Mouse (Mus musculus): ENCODE data around the gene Etl4. TPM values are rescaled to one million over a fixed set of nuclear protein-coding genes. Genes with fewer than 3 reads are reported as not detected.

The Etl4 gene
- total and polyA plus RNA-seq, 2 experiments from 2014 or later: 7.6 to 20.6 TPM

DNA sequence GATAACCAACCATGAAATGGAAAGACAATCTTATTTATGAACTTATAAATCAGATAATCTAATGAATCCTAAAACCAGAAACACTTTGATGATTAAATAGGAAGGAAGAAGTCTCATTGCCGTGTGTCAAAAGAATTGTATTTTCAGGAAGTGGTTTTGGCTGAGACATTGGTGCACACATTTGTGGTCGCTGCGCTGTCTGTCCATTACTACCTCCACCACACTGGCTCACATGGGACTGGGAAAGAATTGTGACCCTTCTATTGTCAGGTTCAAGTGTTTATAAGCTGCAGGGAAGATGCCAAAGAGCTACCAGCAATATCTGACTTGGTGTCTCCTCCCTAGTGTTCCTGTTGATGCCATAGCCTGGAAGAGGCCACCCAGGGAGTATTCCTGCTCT lies 847.4 kb downstream of the Etl4 start:
- Histone ChIP-seq H3K9me3 (replicated peaks; ENCODE audit: control insufficient read depth, low read length) (no peaks in the 10 kb centered on the region), H3K4me3 (ENCODE audit: low read depth, low read length) (no peak overlapping the region), H3K4me1 (ENCODE audit: control insufficient read depth, insufficient read depth) (no peaks in the 10 kb centered on the region), H3K4me2 (ENCODE audit: low read depth, low read length) (no peak overlapping the region), H3K36me3 (replicated peaks; ENCODE audit: control insufficient read depth, insufficient read depth, low read length) (no peaks in the 10 kb centered on the region), H3K9ac (replicated peaks; ENCODE audit: low read depth, low read length) (no peak overlapping the region), H3K27me3 (ENCODE audit: control insufficient read depth, insufficient read depth, low read length) (no peaks in the 10 kb centered on the region), H3K27ac (ENCODE audit: low read depth) (no peak overlapping the region)
- 80% methylated on average over 3 of the region's 3 CpGs for WGBS
- TF ChIP-seq EP300 (IDR thresholded peaks at IDR 0.05; ENCODE audit: low read depth): no peak
- TF ChIP-seq CTCF (IDR thresholded peaks at IDR 0.05; ENCODE audit: low read depth): no peak
- ATAC-seq (ENCODE audit: insufficient read depth, low read depth): no peak
- no peak for DNase-seq (ENCODE audit: low spot score)

DNA sequence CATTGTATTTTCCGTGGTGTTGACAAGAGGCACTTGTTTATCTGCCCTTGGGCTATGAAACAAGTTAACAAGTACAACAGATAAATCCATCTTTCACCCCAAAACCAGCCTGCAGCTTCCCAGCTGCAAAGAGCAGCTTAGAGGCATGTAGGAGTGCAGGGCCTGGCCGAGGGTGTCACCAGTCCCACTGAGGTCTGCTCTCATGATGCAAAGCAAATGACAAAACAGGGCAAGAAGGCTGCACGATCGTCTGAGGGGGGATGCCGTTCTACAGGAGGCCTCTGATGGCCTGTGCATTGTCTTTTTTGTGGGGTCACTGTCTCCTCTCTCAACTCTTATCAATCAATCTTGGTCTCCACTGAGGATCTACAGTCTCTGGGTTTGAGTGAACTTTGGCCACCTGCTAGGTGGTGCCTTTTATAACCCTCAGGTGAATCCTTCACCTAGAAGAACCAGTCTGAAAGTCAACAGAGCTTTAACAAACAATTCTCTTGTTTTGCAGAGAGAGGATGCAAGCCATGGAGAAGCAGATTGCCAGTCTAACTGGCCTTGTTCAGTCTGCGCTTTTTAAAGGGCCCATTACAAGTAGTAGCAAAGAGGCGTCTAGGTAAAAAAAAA lies 849.6 kb downstream of the Etl4 start:
- WGBS: 87% methylated on average over 7 of the region's 7 CpGs
- H3K27ac ChIP-seq (ENCODE audit: low read depth): no peak overlapping the region
- no peaks in the 10 kb centered on the region for H3K27me3 ChIP-seq (ENCODE audit: control insufficient read depth, insufficient read depth, low read length)
- H3K36me3 ChIP-seq (replicated peaks; ENCODE audit: control insufficient read depth, insufficient read depth, low read length): 0 out of 2 replicates have a peak, but pooled peaks cover 3% of the 10 kb centered on the region
- H3K9ac ChIP-seq (replicated peaks; ENCODE audit: low read depth, low read length): no peak overlapping the region
- TF ChIP-seq CTCF (IDR thresholded peaks at IDR 0.05; ENCODE audit: low read depth): no peak
- TF ChIP-seq EP300 (IDR thresholded peaks at IDR 0.05; ENCODE audit: low read depth): no peak
- ATAC-seq (ENCODE audit: insufficient read depth, low read depth): no peak
- H3K4me2 ChIP-seq (ENCODE audit: low read depth, low read length): no peak overlapping the region
- no peak for DNase-seq (ENCODE audit: low spot score)
- H3K4me3 ChIP-seq (ENCODE audit: low read depth, low read length): no peak overlapping the region
- H3K9me3 ChIP-seq (replicated peaks; ENCODE audit: control insufficient read depth, low read length): no peaks in the 10 kb centered on the region
- H3K4me1 ChIP-seq (ENCODE audit: control insufficient read depth, insufficient read depth): no peaks in the 10 kb centered on the region

DNA sequence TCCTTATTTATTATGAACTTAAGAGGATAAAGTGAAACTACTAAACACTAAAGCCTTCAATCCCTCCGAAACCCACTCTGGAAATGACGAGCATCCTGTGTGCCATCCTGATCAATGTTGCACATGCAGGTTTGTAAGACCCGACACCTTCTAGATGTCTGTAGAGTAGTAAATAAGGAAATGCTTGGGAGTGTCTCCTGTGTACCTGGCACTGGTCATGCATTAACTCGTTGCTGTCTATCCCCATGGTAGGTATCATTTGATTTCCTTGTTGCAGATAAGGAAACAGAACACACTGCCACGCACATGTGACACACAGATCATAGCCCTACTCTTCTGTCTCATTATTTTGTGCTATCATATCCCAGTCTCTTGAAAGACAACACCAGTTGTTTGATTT lies 851.7 kb downstream of the Etl4 start:
- Histone ChIP-seq H3K36me3 (replicated peaks; ENCODE audit: control insufficient read depth, insufficient read depth, low read length) (0 out of 2 replicates have a peak, but pooled peaks cover 3% of the 10 kb centered on the region), H3K4me1 (ENCODE audit: control insufficient read depth, insufficient read depth) (no peaks in the 10 kb centered on the region), H3K4me2 (ENCODE audit: low read depth, low read length) (no peak overlapping the region), H3K27me3 (ENCODE audit: control insufficient read depth, insufficient read depth, low read length) (no peaks in the 10 kb centered on the region), H3K9ac (replicated peaks; ENCODE audit: low read depth, low read length) (no peak overlapping the region), H3K27ac (ENCODE audit: low read depth) (no peak overlapping the region), H3K9me3 (replicated peaks; ENCODE audit: control insufficient read depth, low read length) (no peaks in the 10 kb centered on the region), H3K4me3 (ENCODE audit: low read depth, low read length) (no peak overlapping the region)
- no peak for DNase-seq (ENCODE audit: low spot score)
- WGBS: 71% methylated on average over 5 of the region's 5 CpGs
- TF ChIP-seq EP300 (IDR thresholded peaks at IDR 0.05; ENCODE audit: low read depth) (no peak), CTCF (IDR thresholded peaks at IDR 0.05; ENCODE audit: low read depth) (no peak)
- no peak for ATAC-seq (ENCODE audit: insufficient read depth, low read depth)

DNA sequence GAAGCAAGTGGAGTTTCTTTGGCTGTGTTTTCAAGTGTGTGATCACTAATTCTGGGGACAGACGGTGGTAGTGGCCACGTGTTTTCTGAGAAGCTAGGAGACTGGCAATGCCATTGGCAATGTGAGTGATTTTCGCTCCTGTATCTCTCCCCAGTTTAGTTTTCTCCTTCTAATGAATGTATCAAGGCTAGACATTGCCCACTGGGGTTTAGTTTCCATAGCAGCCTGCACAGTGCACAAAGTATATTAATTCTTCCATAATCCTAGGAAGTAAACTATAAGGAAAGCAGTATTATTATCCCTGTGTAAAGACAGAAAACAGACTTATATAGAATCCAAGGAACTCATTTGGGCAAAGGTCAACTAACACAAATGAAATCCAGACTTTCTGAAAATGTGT lies 852.2 kb downstream of the Etl4 start:
- no peaks in the 10 kb centered on the region for H3K27me3 ChIP-seq (ENCODE audit: control insufficient read depth, insufficient read depth, low read length)
- no peaks in the 10 kb centered on the region for H3K9me3 ChIP-seq (replicated peaks; ENCODE audit: control insufficient read depth, low read length)
- 86% methylated on average over 3 of the region's 3 CpGs for WGBS
- no peak for DNase-seq (ENCODE audit: low spot score)
- no peaks in the 10 kb centered on the region for H3K4me1 ChIP-seq (ENCODE audit: control insufficient read depth, insufficient read depth)
- H3K4me2 ChIP-seq (ENCODE audit: low read depth, low read length): no peak overlapping the region
- TF ChIP-seq EP300 (IDR thresholded peaks at IDR 0.05; ENCODE audit: low read depth): no peak
- TF ChIP-seq CTCF (IDR thresholded peaks at IDR 0.05; ENCODE audit: low read depth): no peak
- no peak overlapping the region for H3K27ac ChIP-seq (ENCODE audit: low read depth)
- ATAC-seq (ENCODE audit: insufficient read depth, low read depth): no peak
- H3K36me3 ChIP-seq (replicated peaks; ENCODE audit: control insufficient read depth, insufficient read depth, low read length): 0 out of 2 replicates have a peak, but pooled peaks cover 7% of the 10 kb centered on the region
- no peak overlapping the region for H3K4me3 ChIP-seq (ENCODE audit: low read depth, low read length)
- no peak overlapping the region for H3K9ac ChIP-seq (replicated peaks; ENCODE audit: low read depth, low read length)

DNA sequence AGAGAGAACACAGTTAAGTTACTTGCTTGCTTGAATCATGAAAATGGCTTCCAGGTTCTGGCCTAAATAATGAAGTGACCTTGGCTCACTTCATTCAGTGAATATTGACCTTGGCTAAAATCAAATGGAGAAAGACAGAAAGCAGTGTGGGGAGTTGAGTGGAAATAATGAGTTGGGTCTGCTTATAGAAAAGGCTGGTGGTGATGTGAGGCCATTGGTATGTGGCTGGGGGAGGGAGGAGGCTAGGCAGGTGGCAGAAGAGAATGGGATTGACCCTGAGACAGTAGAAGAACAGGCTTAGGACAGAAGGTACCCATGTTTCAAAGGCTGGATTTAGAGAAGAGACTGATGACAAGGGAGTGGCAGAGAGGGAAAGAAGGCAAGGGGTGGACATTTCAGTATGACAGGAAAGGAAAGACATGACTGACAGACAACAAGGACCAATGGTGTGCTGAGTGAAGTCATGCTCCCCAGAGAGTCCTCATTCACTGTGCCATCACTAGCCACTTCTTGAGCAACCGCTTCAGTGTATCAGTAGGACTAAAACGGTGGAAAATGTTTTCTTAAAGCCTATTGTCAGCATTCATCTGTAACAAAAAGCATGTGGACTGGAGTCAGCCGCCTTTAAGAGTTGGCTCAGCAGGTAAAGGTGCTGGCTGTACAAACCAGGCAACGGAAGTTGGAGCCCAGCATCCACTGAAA lies 854.1 kb downstream of the Etl4 start:
- no peak for ATAC-seq (ENCODE audit: insufficient read depth, low read depth)
- no peak overlapping the region for H3K9ac ChIP-seq (replicated peaks; ENCODE audit: low read depth, low read length)
- H3K27me3 ChIP-seq (ENCODE audit: control insufficient read depth, insufficient read depth, low read length): no peaks in the 10 kb centered on the region
- H3K4me2 ChIP-seq (ENCODE audit: low read depth, low read length): no peak overlapping the region
- no peak for DNase-seq (ENCODE audit: low spot score)
- no peaks in the 10 kb centered on the region for H3K4me1 ChIP-seq (ENCODE audit: control insufficient read depth, insufficient read depth)
- 0 out of 2 replicates have a peak, but pooled peaks cover 7% of the 10 kb centered on the region for H3K36me3 ChIP-seq (replicated peaks; ENCODE audit: control insufficient read depth, insufficient read depth, low read length)
- H3K27ac ChIP-seq (ENCODE audit: low read depth): no peak overlapping the region
- no peak for TF ChIP-seq EP300 (IDR thresholded peaks at IDR 0.05; ENCODE audit: low read depth)
- TF ChIP-seq CTCF (IDR thresholded peaks at IDR 0.05; ENCODE audit: low read depth): no peak
- 51% methylated on average over 4 of the region's 4 CpGs for WGBS
- H3K4me3 ChIP-seq (ENCODE audit: low read depth, low read length): no peak overlapping the region
- no peaks in the 10 kb centered on the region for H3K9me3 ChIP-seq (replicated peaks; ENCODE audit: control insufficient read depth, low read length)

All from heart, postnatal 0 days (tissue).